Mouse (Mus musculus) midbrain, embryonic 13.5 days (tissue): ENCODE measurements around the gene Usp28. TPM values are rescaled to one million over a fixed set of nuclear protein-coding genes. Genes with fewer than 3 reads are reported as not detected.

ENCODE experiments used
- ATAC-seq: fragments of 200-750 bp; cut with Nextera tagmentation; 2 replicates; pipeline ENCODE4 v1.8.0; 2017; ENCODE audit warnings: mild to moderate bottlenecking, moderate TSS enrichment, moderate library complexity
- H3K27ac ChIP-seq: fragments of 300-500 bp; sonication (generic); 2 replicates; pipeline ENCODE4 v1.5.1; 2015; ENCODE audit warnings: inconsistent platforms, mild to moderate bottlenecking, moderate library complexity
- H3K27me3 ChIP-seq: fragments of 300-500 bp; sonication (generic); 2 replicates; pipeline ENCODE4 v1.6.1; 2015; ENCODE audit warnings: mild to moderate bottlenecking, inconsistent platforms
- H3K36me3 ChIP-seq: fragments of 300-500 bp; sonication (generic); 2 replicates; pipeline ENCODE4 v1.6.1; 2015; ENCODE audit warnings: mild to moderate bottlenecking, inconsistent platforms
- H3K4me1 ChIP-seq: fragments of 300-500 bp; sonication (generic); replicated peaks from 2 replicates; pipeline ENCODE4 v1.6.1; 2015; ENCODE audit warnings: inconsistent platforms
- H3K4me2 ChIP-seq: fragments of 300-500 bp; sonication (generic); replicated peaks from 2 replicates; pipeline ENCODE4 v1.6.1; 2015; ENCODE audit warnings: moderate library complexity, mild to moderate bottlenecking, inconsistent platforms
- H3K4me3 ChIP-seq: fragments of 300-500 bp; sonication (generic); replicated peaks from 2 replicates; pipeline ENCODE4 v1.5.1; 2015; ENCODE audit warnings: mild to moderate bottlenecking, inconsistent platforms
- H3K9ac ChIP-seq: fragments of 300-500 bp; sonication (generic); replicated peaks from 2 replicates; pipeline ENCODE4 v1.6.1; 2015; ENCODE audit warnings: mild to moderate bottlenecking, inconsistent platforms
- H3K9me3 ChIP-seq: fragments of 300-500 bp; sonication (generic); 2 replicates; pipeline ENCODE4 v1.6.1; 2016; ENCODE audit warnings: mild to moderate bottlenecking, inconsistent platforms
- WGBS: fragments of 180-500 bp; shearing (Covaris S2); methylation state at CpG from one replicate; pipeline ENCODE4 v1.1.7; 2015; 5-methylcytosine and 5-hydroxymethylcytosine counted together
- polyA plus RNA-seq: library from polyadenylated mRNA; unstranded; fragments of >200 nt; fragmentation: Nextera tagmentation; extraction: Ambion mirVana; gene quantifications from 2 replicates; pipeline ENCODE4 v1.2.1, GENCODE M21; 2015

The Usp28 gene
- polyA plus RNA-seq, 1 experiment from 2014 or later, result 34.7 TPM

- Histone ChIP-seq H3K4me1 (peaks cover 40% of the 10 kb centered on the region), H3K4me3 (peak overlapping the region; percentile 78), H3K27me3 (no peaks in the 10 kb centered on the region), H3K4me2 (peak overlapping the region; percentile 84), H3K36me3 (no peaks in the 10 kb centered on the region), H3K27ac (peak overlapping the region; percentile 88), H3K9ac (peak overlapping the region; percentile 66), H3K9me3 (no peaks in the 10 kb centered on the region)
- peak; percentile 28 for ATAC-seq
- WGBS, result 31% methylated on average over 8 of the region's 8 CpGs
Observed at GRCm38 (mm10) chr9:48984320-48984844, 793 bp upstream of the Usp28 start.

- WGBS, result under 1% methylated on average over 20 of the region's 20 CpGs
- Histone ChIP-seq H3K27me3 (no peaks in the 10 kb centered on the region), H3K9me3 (no peaks in the 10 kb centered on the region), H3K4me1 (peaks cover 40% of the 10 kb centered on the region), H3K4me3 (peak overlapping the region; percentile 78), H3K4me2 (peak overlapping the region; percentile 84), H3K9ac (peak overlapping the region; percentile 83), H3K27ac (peak overlapping the region; percentile 81), H3K36me3 (no peaks in the 10 kb centered on the region)
- no peak for ATAC-seq
Observed at GRCm38 (mm10) chr9:48985708-48986088, 523 bp downstream of the Usp28 start.

GRCm38 (mm10) chr9:48986616-48987141 lies 1.5 kb downstream of the Usp28 start:
- H3K9ac ChIP-seq, result no peak overlapping the region
- no peaks in the 10 kb centered on the region for H3K36me3 ChIP-seq

GRCm38 (mm10) chr9:48987201-48988101 lies 2.3 kb downstream of the Usp28 start:
- Histone ChIP-seq H3K9ac (peak overlapping the region; percentile 25), H3K4me1 (peaks cover 47% of the 10 kb centered on the region), H3K27ac (no peak overlapping the region), H3K27me3 (no peaks in the 10 kb centered on the region), H3K9me3 (no peaks in the 10 kb centered on the region), H3K4me3 (peak overlapping the region; percentile 78), H3K36me3 (no peaks in the 10 kb centered on the region), H3K4me2 (peak overlapping the region; percentile 84)
- ATAC-seq, result no peak
- WGBS, result 25% methylated on average over 12 of the region's 12 CpGs

More at GRCm38 (mm10) chr9:48986616-48987141, 1.5 kb downstream of the Usp28 start:
- peaks cover 46% of the 10 kb centered on the region for H3K4me1 ChIP-seq
- peak overlapping the region; percentile 78 for H3K4me3 ChIP-seq
- H3K27ac ChIP-seq, result no peak overlapping the region
- 18% methylated on average over 7 of the region's 7 CpGs for WGBS
- H3K9me3 ChIP-seq, result no peaks in the 10 kb centered on the region
- ATAC-seq, result no peak
- H3K4me2 ChIP-seq, result peak overlapping the region; percentile 84
- H3K27me3 ChIP-seq, result no peaks in the 10 kb centered on the region

DNA sequence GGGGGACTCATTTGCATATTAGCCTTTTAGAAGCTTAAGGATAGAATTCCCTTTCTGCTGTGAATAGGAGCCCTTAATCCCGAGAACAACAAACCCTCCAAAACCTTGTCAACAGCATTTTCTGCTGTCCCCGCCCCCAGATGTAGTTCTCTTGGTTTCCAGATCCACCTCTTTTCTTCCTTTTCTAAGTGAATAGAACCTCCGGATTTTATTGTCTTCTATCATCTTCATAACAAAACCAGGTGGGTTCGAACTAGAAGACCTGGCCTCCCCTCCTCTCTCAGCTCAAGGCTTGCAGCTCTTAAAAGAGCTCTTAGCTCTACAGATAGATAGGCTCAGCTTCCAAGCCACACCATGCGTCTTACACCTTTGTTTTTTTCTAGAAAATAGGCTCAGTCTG lies 6.5 kb downstream of the Usp28 start:
- no peak overlapping the region for H3K4me2 ChIP-seq
- H3K4me3 ChIP-seq, result no peak overlapping the region
- H3K27me3 ChIP-seq, result no peaks in the 10 kb centered on the region
- H3K36me3 ChIP-seq, result 0 out of 2 replicates have a peak, but pooled peaks cover 4% of the 10 kb centered on the region
- no peak for ATAC-seq
- H3K4me1 ChIP-seq, result peaks cover 36% of the 10 kb centered on the region
- no peaks in the 10 kb centered on the region for H3K9me3 ChIP-seq
- H3K9ac ChIP-seq, result no peak overlapping the region
- H3K27ac ChIP-seq, result no peak overlapping the region
- WGBS, result 39% methylated on average over 5 of the region's 5 CpGs

DNA sequence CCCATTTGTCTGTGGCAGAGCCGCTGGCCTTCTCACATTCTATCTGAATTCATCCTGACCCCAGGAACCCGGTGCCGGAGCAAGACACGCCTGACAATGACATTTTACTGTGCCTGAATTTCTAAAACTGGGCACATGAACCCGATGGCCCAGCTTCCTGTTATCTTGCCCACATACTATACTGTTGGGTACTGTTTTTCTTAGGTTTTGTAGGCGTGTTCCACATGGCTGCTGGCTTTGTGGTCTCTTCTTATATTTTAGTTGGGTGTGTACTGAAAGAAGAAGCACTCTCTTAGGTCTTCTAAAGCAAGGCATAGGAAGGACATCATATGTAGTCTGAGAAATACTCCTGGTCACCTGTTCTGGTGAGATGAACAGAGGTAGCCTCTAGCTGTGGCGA lies 9.6 kb downstream of the Usp28 start:
- no peak overlapping the region for H3K27ac ChIP-seq
- no peaks in the 10 kb centered on the region for H3K9me3 ChIP-seq
- peaks cover 13% of the 10 kb centered on the region for H3K4me1 ChIP-seq
- no peak overlapping the region for H3K4me2 ChIP-seq
- no peak overlapping the region for H3K4me3 ChIP-seq
- peaks cover 8% of the 10 kb centered on the region for H3K36me3 ChIP-seq
- H3K27me3 ChIP-seq, result no peaks in the 10 kb centered on the region
- H3K9ac ChIP-seq, result no peak overlapping the region
- 95% methylated on average over 7 of the region's 7 CpGs for WGBS
- ATAC-seq, result no peak

- 94% methylated on average over 1 of the region's 1 CpGs for WGBS
- H3K9ac ChIP-seq, result no peak overlapping the region
- peaks cover 13% of the 10 kb centered on the region for H3K4me1 ChIP-seq
- no peak overlapping the region for H3K4me3 ChIP-seq
- ATAC-seq, result no peak
- H3K9me3 ChIP-seq, result no peaks in the 10 kb centered on the region
- no peaks in the 10 kb centered on the region for H3K27me3 ChIP-seq
- no peak overlapping the region for H3K4me2 ChIP-seq
- H3K36me3 ChIP-seq, result peaks cover 17% of the 10 kb centered on the region
- no peak overlapping the region for H3K27ac ChIP-seq
Observed at GRCm38 (mm10) chr9:48995735-48996134, 10.6 kb downstream of the Usp28 start.

DNA sequence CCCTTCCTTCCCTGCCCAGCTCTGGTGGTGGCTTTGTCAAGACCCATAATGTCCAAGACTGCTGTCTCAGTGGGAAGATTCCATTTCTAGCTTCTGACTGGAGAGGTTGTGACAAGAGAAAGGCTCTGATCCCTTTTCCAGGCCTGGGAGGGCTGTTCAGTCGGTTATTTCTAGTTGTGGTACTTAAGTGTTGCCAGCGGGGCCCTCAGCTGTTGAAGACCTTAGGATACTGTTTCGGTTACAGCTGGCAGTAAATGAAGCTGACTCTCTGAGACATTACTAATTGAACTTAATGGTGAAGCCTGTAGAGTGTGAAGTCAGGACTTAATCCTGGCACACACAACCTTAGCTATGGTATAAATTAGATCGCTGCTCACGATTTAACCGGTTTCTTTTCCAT lies 14.1 kb downstream of the Usp28 start:
- H3K36me3 ChIP-seq, result peaks cover 40% of the 10 kb centered on the region
- H3K4me3 ChIP-seq, result no peak overlapping the region
- no peaks in the 10 kb centered on the region for H3K4me1 ChIP-seq
- no peak overlapping the region for H3K4me2 ChIP-seq
- no peak for ATAC-seq
- WGBS, result 91% methylated on average over 6 of the region's 6 CpGs
- no peaks in the 10 kb centered on the region for H3K27me3 ChIP-seq
- H3K9me3 ChIP-seq, result no peaks in the 10 kb centered on the region
- H3K27ac ChIP-seq, result no peak overlapping the region
- no peak overlapping the region for H3K9ac ChIP-seq

GRCm38 (mm10) chr9:49015824-49016223 lies 30.6 kb downstream of the Usp28 start:
- ATAC-seq, result no peak
- Histone ChIP-seq H3K9ac (no peak overlapping the region), H3K4me3 (no peak overlapping the region), H3K4me1 (no peaks in the 10 kb centered on the region), H3K27me3 (no peaks in the 10 kb centered on the region), H3K27ac (no peak overlapping the region), H3K9me3 (no peaks in the 10 kb centered on the region), H3K36me3 (peaks cover 78% of the 10 kb centered on the region), H3K4me2 (no peak overlapping the region)
- 85% methylated on average over 7 of the region's 7 CpGs for WGBS

DNA sequence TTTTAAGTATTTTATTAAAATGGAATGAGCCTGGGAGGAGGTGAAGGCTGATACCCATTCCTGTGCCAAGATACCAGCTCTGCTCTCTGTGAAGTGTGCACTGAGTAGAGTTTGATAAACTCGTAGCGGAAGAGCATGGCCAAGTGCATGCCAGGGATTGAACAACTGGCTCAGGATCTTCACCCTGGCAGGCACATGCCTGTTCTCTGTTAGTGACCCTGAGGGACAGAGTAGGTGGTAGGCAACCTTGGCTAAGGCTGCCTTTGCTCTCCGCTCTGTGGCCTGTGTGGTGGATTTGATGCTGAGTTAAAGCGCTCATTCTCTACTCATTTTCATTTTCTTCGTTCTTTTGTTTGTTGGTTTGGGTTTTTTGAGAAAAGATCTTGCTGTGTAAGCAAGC lies 36.1 kb downstream of the Usp28 start:
- WGBS, result 95% methylated on average over 5 of the region's 5 CpGs
- no peak for ATAC-seq
- Histone ChIP-seq H3K36me3 (peaks cover 52% of the 10 kb centered on the region), H3K27me3 (no peaks in the 10 kb centered on the region), H3K4me2 (no peak overlapping the region), H3K27ac (no peak overlapping the region), H3K4me3 (no peak overlapping the region), H3K4me1 (no peaks in the 10 kb centered on the region), H3K9ac (no peak overlapping the region), H3K9me3 (no peaks in the 10 kb centered on the region)

- no peaks in the 10 kb centered on the region for H3K4me1 ChIP-seq
- no peak overlapping the region for H3K27ac ChIP-seq
- peaks cover 60% of the 10 kb centered on the region for H3K36me3 ChIP-seq
- no peak for ATAC-seq
- WGBS, result 91% methylated on average over 5 of the region's 5 CpGs
- no peaks in the 10 kb centered on the region for H3K27me3 ChIP-seq
- H3K9ac ChIP-seq, result no peak overlapping the region
- H3K4me2 ChIP-seq, result no peak overlapping the region
- no peak overlapping the region for H3K4me3 ChIP-seq
- H3K9me3 ChIP-seq, result no peaks in the 10 kb centered on the region
Observed at GRCm38 (mm10) chr9:49023956-49024355, 38.8 kb downstream of the Usp28 start.

- Histone ChIP-seq H3K4me2 (no peak overlapping the region), H3K4me3 (no peak overlapping the region), H3K27me3 (no peaks in the 10 kb centered on the region), H3K27ac (no peak overlapping the region), H3K9me3 (no peaks in the 10 kb centered on the region), H3K4me1 (no peaks in the 10 kb centered on the region), H3K9ac (no peak overlapping the region), H3K36me3 (peaks cover 60% of the 10 kb centered on the region)
- WGBS, result 95% methylated on average over 2 of the region's 2 CpGs
- ATAC-seq, result no peak
Observed at GRCm38 (mm10) chr9:49024529-49024928, 39.4 kb downstream of the Usp28 start.
